Mouse (Mus musculus): ENCODE results near the gene Lats1.

Gene Lats1

DNA sequence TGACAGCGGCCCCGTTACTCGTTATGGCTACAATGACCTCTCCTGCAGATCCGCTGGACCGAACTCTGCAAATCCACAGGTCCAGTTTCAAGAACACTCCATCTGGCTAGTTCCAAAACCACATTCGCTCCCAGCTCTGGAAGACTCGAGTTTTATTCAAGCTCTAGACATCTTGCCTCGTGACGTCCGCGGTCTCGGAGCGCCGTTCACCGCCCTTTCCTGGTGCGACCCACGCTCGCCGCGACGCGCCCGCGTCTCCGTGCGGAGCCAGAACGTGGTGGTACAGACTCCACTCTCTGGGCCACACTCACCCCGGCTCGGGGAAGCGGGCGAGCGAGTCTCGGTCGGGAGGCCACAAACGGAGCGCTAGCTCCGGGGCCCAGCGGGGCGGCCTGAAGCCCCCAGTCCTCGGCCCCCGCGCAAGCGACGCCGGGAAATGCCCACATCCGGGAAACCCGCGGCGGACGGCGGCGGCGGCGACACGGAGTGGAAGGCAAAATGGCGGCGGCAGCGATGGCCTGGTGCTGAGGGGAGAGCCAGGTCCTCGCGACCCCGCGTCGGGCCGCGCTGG lies at the start of gene Lats1, which contains the start of gene Pcmt1:
TSS of gene Lats1 (plus strand) at position 484 of the 571 bp plus-strand sequence.
TSS of gene Pcmt1 (minus strand) at position 406 of the 571 bp plus-strand sequence.
- under 1% methylated on average over 65 of the region's 65 CpGs for WGBS

DNA sequence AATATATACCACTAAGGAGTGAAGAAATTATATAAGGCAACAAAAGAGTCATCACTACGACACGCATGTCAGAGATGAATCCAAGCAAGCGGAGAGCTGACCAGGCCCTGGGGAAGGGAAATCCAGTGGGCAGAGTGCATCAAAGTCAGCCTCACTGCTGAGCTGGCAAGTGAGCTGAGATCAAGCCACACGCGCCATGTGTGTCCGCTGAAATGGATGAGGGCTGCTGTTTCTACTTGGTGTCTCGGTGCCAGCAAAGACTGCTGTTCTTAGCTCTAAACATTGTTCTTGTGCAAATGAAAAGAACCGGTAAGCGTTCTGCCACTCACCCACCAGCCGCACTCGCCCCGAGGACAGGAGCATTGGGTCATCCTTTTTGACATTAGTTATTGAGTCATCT lies 40.6 kb upstream of the Lats1 start:
- WGBS, result 95% methylated on average over 12 of the region's 12 CpGs

DNA sequence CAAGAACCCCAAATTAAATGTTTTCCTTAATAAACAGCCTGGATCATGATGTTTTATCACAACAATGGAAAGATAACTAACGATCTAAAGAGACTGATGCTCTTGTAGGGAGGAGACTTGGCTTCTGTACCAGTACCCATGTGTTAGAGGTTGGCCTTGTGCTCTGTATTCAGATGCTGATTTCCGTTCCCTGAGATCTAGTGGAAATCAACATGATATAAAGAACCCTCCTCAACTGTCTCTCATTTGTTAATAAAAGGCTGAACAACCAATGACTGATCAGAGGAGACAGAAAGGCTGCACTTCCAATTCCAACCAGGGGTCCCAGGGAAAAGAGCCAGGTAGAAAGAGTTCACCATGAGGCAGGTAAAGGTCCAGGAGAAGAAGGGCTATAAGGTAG lies 35.1 kb upstream of the Lats1 start:
- WGBS, result 48% methylated on average over 2 of the region's 2 CpGs

DNA sequence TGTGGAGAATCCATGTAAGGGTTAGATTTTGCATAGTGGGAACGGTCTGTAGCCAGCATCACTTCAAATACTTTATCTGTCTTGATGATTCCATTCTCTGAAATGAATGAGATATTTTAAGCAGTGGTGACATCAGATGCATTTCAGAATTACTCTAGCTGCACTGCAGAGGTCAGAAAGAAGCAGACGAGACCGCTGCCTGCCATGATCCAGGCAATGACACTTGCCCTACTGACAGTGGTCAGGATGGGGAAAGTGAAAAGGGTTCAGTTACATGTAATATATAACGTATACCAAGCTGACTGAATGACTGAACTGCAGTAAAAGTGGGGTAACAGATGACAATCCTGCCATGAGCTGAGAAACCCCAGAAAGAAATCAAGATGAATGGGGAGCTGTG lies 32.0 kb upstream of the Lats1 start:
- WGBS, result 55% methylated on average over 4 of the region's 4 CpGs

DNA sequence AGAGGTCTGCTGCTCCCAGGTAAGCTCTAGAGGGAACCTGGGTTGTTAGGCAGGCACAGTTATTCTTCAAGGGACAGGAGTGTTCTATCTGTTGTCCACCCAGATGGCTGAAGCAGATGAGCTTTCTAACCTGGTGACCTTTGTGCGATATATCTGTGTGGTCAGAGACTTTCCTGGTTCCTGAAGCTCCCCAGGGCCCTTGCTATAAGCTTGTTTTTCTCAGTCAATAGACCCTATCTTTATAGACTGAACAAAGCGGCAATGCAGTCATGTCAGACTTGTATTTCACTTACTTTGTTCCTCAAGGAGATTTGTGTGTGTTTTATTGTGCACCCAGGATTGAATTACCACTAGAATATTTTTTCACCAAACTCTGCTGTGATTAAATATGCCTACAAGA lies 30.0 kb upstream of the Lats1 start:
- 92% methylated on average over 2 of the region's 2 CpGs for WGBS

DNA sequence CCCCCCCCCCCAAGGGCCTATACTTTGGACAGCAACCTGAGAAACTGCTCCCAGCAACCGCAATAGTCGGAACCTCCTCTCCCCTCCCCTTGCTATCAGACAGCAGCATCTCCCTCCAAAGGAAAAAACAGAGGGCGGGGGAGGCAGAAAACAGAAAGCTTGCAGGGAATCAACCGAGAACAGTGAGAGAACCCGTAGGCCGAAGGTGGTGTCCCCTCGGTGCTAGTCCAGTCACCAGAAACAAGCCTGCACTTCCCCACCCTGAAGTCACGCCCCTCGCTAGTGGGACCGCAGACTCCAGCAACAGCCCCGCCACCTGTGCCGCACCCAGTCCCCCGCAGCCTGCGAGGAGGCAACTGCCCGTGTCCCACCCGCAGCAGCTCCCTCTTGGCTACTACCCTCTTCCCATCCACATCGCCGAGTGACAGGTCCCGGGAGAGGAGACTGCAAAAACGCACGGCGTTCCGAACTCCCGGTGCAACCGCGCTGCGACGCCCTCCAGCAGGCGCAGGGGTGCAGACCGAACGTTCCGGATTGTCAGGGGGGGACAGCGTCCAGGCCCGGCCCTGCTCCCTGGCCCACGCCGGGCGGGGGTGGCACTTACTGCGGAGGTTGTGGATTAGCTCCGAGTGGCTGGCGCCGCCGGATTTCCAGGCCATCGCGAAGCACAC lies 18.4 kb upstream of the Lats1 start:
- under 1% methylated on average over 44 of the region's 44 CpGs for WGBS

DNA sequence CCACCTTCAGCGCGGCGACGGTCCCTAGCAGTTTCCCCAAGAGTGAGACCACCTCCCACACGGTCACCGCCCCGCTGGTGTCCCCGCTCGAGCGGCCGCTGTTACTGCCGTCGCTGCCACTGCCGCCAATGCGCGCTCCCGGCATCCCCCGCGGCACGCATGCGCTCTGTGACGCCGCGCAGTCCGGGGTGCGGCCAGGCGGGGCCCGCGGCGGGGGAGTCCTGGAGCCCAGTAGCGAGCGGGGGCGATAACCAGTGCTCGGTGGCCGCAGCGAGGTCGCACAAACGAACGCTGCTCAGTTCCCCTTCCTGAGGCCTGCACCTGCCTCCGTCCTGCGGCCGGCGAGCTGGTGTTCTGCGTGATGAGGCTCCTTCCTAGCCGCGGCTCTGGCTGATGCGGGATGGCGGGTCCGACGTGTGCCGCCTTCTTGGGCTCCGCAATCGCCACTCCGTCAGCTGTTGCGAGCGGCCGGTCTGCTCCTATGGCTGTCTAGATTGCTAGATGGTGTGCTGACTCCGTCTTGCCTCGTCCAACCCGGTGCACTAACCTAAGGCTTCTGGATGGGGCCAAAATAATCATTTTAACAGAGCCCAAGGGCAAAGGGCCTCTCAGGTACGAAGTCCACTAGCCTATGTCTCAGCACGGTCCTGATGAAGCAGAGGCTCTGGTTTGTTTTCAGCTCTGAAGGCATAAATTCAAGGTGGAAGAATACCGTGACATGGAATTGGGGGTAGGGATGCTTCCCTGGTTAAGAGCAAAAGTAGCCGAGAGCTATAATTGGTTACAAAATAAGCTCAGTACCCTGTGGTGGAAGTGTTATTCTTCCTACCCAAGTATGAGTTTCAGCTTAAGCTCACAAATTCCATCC lies 17.6 kb upstream of the Lats1 start:
- under 1% methylated on average over 64 of the region's 64 CpGs for WGBS

DNA sequence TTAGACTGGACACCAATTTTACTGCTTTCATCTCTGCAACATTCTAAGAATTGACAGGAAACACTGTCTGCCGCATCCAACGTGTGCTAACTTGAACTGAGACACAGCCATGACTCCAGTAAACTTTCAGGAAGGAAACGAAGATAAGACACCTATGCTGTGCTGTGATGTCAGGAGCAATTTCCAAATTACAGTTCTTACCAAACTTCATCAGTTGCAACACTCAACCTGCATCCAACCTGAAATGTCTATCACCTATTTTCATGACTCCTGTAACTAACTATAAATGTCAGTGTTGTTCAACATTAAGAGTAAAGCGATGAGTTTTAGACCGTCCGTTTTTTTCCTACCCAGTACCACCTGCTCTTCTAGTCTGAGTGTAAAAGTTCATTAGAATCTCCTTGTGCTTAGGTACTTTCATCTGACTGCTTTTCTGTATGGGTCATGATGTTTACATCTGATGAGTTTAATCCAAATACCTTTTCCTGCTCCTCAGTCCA lies 16.9 kb upstream of the Lats1 start:
- 40% methylated on average over 6 of the region's 6 CpGs for WGBS

DNA sequence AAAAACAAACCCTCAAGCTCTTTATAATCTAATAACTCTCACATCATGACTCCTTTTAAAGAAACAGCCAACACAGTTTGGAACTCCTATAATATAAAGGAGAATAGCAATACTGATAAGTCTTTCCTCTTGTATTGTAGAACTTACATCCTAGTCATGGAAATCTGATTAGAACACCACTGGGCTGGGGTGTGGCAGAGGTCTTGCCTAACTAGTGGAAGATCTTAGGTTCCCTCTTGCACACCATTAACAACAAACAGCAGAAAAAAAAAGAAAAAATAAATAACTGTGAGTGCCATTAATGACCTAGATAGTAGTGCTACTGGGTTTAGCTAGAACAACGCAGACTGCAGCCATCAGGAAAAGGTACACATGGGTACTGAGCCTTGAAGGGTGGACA lies 16.1 kb upstream of the Lats1 start:
- WGBS, result 91% methylated on average over 1 of the region's 1 CpGs

DNA sequence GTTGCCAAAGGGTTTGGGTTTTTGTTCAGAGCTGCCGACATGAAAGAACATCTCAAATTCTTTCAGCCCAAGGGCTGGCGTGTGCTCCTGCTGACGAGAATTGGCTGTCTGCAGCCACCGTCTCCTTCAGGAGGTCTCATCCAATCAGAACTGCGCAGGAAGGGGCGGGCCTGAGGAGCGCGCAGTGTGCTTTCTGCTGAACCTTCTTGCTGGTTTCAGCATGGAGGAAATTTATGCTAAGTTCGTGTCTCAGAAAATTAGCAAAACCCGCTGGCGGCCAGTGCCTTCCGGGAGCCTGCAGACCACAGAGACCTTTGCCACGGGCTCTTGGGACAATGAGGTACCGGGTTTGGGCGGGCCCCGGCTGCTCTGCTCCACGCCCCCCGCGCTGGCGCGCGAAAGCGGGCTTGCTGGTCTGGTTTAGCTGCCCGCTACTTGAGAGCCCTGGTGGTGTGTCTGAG lies 13.6 kb upstream of the Lats1 start, which contains the start of gene Nup43:
TSS of gene Nup43 (plus strand) at position 162 of the 461 bp plus-strand sequence.
- WGBS, result under 1% methylated on average over 24 of the region's 24 CpGs

DNA sequence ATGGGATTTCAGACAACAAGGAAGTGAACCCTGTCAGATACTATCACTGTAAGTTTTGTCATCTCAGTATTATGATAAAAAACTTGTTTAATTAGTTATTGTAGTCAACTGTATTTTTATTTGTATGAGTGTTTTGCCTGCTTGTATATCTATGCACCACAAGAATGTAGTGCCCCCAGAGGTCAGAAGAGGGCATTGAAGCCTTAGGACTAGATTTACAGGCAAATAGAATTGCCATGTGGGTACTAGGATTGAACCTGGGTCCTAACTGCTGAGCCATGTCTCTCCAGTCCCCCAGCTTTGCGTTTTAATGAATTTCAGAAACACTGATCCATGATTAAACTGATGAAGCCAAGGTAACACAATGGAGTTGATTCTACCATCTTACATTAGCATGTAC lies 7.3 kb upstream of the Lats1 start:
- WGBS, result 65% methylated on average over 1 of the region's 1 CpGs

DNA sequence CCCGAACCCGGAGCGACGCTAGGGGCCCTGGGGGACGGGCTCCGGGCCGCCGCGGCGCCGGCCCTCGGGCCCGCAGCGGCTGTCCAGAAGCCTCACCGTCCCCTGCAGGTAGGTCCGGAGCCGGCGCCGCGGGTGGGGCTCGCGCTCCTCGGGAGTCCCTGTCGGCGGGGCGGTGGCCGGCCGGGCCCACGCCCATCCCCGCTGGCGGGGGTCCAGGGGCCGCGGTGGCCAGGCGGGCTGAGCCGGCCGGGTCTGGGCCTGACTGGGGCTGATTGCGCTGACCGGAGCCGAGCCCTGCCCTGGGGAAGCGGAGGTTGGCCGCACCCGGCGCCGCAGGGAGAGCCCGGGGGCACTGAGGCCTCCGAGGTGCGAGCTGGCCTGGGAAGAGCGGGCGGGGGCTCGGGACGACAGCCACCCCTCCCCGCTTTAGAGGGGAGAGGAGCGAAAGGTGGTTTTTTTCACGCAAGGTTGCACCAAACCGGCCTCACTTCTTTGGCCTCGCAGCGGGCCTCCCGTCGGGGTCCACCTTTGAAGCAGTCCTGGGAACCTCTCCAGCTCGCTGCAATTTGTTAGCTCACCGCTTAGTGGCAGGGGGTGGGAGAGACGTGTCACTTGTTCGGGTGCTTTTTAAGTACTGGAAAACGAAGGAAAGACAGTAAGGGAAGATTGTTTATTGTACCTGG lies 470 bp downstream of the Lats1 start:
- WGBS, result 1% methylated on average over 63 of the region's 64 CpGs

DNA sequence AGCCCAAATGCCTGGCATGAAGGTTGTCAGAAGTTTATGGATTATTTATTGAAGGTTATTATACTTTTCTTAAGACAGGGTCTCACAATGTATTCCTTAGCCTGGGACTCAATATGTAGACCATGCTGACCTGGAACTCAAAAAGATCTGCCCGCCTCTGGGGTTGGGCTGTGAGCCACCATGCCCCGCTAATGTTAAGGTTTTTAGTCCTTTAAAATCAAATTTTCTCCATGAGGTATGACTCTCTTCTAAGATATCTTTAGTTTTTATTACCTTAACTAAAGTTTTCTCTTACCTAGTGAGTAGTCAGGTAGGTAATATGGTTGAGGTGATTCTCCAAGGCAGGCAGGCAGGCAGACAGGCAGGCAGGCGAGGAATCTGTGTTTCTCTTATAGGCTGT lies 1.2 kb downstream of the Lats1 start:
- WGBS, result 39% methylated on average over 3 of the region's 3 CpGs

DNA sequence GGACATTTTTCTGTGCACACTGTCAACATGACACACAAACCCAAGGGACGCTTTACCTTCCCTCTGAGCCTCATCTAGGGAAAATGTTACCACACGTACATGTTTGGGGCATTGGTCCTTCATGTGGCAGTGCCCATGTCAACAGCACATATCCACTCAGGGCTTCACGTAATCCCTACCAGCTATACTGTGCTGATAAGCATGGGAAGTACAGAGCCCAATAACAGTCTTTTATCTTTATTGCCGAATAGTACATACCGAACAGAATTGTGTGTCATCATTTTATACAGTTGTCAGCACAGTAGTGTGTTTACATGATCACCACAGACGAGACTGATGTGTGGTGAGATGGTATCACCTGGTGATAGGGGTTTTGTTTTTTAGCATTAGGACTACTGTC lies 5.9 kb downstream of the Lats1 start:
- 86% methylated on average over 6 of the region's 6 CpGs for WGBS

DNA sequence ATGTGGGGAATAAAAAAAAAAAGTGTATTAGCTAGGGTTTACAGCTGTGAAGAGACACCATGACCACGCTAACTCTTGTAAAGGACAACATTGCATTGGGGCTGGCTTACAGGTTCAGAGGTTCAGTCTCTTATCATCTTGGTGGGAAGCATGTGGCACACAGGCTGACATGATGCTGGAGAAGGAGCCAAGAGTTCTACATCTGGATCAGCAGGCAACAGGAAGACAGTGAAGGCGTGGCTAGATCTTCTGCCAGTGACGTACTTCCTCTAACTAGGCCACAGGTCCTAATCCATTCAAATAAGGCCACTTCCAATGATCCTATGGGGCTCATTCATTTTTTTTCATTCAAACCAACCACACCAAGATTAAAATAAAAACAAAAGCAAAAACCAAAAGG lies 19.1 kb downstream of the Lats1 start:
- 83% methylated on average over 3 of the region's 3 CpGs for WGBS

DNA sequence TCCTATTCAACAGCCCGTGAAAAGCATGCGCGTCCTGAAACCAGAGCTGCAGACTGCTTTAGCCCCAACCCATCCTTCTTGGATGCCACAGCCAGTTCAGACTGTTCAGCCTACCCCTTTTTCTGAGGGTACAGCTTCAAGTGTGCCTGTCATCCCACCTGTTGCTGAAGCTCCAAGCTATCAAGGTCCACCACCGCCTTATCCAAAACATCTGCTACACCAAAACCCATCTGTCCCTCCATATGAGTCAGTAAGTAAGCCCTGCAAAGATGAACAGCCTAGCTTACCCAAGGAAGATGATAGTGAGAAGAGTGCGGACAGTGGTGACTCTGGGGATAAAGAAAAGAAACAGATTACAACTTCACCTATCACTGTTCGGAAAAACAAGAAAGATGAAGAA lies 21.6 kb downstream of the Lats1 start:
- 87% methylated on average over 6 of the region's 6 CpGs for WGBS

DNA sequence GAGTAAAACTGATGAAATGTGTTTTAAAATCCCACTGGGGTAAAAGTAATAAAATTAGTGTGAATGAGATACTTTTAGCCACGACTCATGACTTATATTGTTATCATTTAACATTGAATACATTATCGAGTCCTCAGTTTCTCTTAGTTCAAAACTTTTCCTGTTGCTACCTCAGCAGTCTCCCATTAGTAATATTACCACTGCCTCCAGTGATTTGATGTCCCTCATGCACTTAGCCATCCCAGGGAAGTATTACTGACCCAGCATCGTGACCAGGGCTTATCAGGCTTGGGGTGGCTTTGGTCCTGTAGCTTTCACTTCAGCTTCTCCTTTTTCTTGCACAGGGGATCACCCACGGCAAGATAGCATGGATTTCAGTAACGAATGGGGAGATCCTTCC lies 29.1 kb downstream of the Lats1 start:
- WGBS, result 88% methylated on average over 5 of the region's 5 CpGs

DNA sequence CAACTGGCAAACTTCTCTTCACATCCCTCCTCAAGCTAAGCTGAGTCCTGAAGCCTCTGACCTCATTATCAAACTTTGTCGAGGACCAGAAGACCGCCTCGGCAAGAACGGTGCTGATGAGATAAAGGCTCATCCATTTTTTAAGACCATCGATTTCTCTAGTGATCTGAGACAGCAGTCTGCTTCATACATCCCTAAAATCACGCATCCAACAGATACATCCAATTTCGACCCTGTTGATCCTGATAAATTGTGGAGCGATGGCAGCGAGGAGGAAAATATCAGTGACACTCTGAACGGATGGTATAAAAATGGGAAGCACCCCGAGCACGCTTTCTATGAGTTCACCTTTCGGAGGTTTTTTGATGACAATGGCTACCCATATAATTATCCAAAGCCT lies 31.5 kb downstream of the Lats1 start:
- WGBS, result 90% methylated on average over 13 of the region's 13 CpGs

DNA sequence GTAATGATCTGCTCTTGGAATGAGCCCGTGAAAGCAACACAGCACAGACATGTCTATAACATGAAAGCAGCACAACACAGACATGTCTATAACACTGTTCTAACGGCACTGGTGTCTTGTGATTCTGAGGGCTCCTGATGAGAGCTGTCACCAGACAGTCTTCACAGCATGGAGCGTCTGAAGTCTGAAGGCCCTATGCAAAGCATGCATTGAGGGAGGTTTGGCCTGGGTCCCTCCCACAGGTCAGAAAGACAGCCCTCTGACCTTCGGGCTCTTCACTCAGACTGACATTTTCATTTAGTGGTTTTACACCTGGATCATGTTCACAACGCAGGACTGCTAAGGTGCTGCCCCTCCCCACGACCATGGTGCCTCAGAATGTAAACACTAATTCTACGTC lies 34.0 kb downstream of the Lats1 start:
- 82% methylated on average over 7 of the region's 7 CpGs for WGBS

DNA sequence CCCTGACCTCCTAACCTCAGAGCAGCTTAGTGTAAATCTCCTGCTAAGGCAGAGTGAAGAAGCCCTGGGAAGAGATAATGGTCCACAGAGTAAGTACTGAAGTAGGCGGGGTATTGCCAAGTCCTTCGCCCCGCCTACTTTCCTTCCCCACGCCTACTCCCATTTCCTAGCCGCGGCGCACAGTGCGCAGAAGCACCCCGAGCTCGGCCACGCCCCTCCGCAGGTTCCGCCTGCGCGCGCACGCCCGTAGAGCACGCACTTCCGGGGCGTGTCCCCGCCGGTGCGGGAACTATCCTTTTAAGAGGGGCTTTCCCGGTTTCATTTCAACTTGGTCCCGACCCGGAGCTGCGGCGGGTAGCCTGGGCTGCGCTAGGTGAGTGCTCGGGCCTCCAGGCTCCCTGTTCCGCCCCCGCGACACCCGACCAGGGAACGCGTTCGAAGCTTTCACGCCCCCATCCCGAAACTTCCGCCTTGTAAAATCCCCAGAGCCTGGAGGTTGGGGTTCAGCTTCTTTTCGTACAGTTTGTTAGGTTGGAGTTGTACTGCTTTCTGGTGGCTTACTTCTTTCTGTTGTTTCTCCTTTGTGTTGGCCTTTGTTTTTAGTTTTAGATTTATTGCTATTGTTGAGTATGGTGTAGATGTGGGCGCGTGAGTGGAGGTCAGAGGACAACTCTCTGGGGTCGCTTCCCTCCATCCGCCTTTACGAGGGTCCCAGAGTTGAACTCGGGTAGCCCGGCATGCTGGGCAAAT lies 44.9 kb downstream of the Lats1 start, which contains the start of gene Katna1:
TSS of gene Katna1 (plus strand) at position 250 of the 750 bp plus-strand sequence.
- WGBS, result under 1% methylated on average over 49 of the region's 49 CpGs

DNA sequence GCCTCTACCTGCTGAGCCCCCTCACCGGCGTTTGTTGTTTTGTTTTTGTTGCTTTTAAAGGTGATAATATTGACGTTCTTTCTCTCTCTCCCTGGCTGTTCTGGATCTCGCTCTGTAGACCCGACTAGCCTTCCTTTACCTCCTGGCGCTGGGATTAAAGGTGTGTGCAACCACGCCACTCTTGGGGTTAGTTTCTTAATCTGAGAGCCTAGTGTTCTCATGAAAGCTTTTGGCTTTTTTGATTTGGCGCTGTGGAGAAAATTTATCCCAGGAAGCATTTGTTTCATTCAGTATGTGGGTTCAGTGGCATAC lies 45.4 kb downstream of the Lats1 start:
- WGBS, result 0% methylated on average over 8 of the region's 8 CpGs
